Mouse (Mus musculus) right cerebral cortex, postnatal 4 days (tissue): ENCODE results near the gene Mmp11.

Source experiments
- DNase-seq: peaks from one replicate; pipeline ENCODE4 v3.0.0-alpha.2; 2022

Mmp11 gene

GRCm38 (mm10) chr10:75935680-75936541 is at the start of gene Mmp11:
TSS of gene Mmp11 (minus strand) at chr10:75936496.
- DNase-seq = peak; percentile 51

GRCm38 (mm10) chr10:75979432-75979831 is 43.1 kb upstream of the Mmp11 start:
- peak; percentile 10 for DNase-seq

- no peak for DNase-seq
These were observed 42.5 kb upstream of the Mmp11 start for GRCm38 (mm10) chr10:75978835-75979157.

GRCm38 (mm10) chr10:75978119-75978834 is 42.0 kb upstream of the Mmp11 start:
- DNase-seq = no peak

- DNase-seq = no peak
These were observed 38.9 kb upstream of the Mmp11 start for GRCm38 (mm10) chr10:75975216-75975615.

- DNase-seq = no peak
These were observed 37.5 kb upstream of the Mmp11 start for GRCm38 (mm10) chr10:75973846-75974245.

GRCm38 (mm10) chr10:75954381-75954811 is 18.1 kb upstream of the Mmp11 start, which contains the start of gene Gm5134:
TSS of gene Gm5134 (plus strand) at chr10:75954514.
- no peak for DNase-seq

- DNase-seq = no peak
These were observed 15.2 kb upstream of the Mmp11 start for GRCm38 (mm10) chr10:75951424-75952050.

GRCm38 (mm10) chr10:75950791-75951210 is 14.5 kb upstream of the Mmp11 start:
- no peak for DNase-seq

GRCm38 (mm10) chr10:75949053-75950045 is 13.1 kb upstream of the Mmp11 start:
- no peak for DNase-seq

GRCm38 (mm10) chr10:75948079-75948478 is 11.8 kb upstream of the Mmp11 start:
- no peak for DNase-seq

- DNase-seq = no peak
These were observed 9.6 kb upstream of the Mmp11 start for GRCm38 (mm10) chr10:75945896-75946295.

GRCm38 (mm10) chr10:75945213-75945612 is 8.9 kb upstream of the Mmp11 start:
- no peak for DNase-seq

- DNase-seq = no peak
These were observed 7.9 kb upstream of the Mmp11 start for GRCm38 (mm10) chr10:75944066-75944772.

GRCm38 (mm10) chr10:75942736-75943477 is 6.6 kb upstream of the Mmp11 start, which contains the start of gene Vpreb3:
TSS of gene Vpreb3 (plus strand) at chr10:75943057.
- no peak for DNase-seq

- no peak for DNase-seq
These were observed 4.9 kb upstream of the Mmp11 start for GRCm38 (mm10) chr10:75941042-75941824.

- no peak for DNase-seq
These were observed 4.2 kb upstream of the Mmp11 start, which contains the start of gene Gm867 for GRCm38 (mm10) chr10:75940520-75940919. TSS of gene Gm867 (minus strand) at chr10:75940672.

GRCm38 (mm10) chr10:75939481-75940234 is 3.4 kb upstream of the Mmp11 start:
- DNase-seq = no peak
